Mouse (Mus musculus) heart, postnatal 0 days (tissue): ENCODE measurements around the gene Heg1. TPM values are rescaled to one million over a fixed set of nuclear protein-coding genes. Genes with fewer than 3 reads are reported as not detected.

Source experiments
- ATAC-seq: fragments of 200-750 bp; cut with Nextera tagmentation; 2 replicates; pipeline ENCODE4 v1.8.0; 2017; ENCODE audit warnings: low read depth, moderate number of reproducible peaks, moderate library complexity; ENCODE audit not compliant: insufficient read depth
- DNase-seq: peaks from one replicate; pipeline ENCODE4 v3.0.0-alpha.2; 2016; ENCODE audit warnings: low spot score
- H3K27ac ChIP-seq: fragments of 300-500 bp; sonication (generic); 2 replicates; pipeline ENCODE4 v1.5.1; 2014; ENCODE audit warnings: low read depth, mild to moderate bottlenecking
- H3K27me3 ChIP-seq: fragments of 300-500 bp; sonication (generic); 2 replicates; pipeline ENCODE4 v1.6.1; 2014; ENCODE audit warnings: low read length, mixed read lengths; ENCODE audit not compliant: control insufficient read depth, insufficient read depth
- H3K36me3 ChIP-seq: fragments of 300-500 bp; sonication (generic); replicated peaks from 2 replicates; pipeline ENCODE4 v1.6.1; 2014; ENCODE audit warnings: low read length, mixed read lengths; ENCODE audit not compliant: control insufficient read depth, insufficient read depth
- H3K4me1 ChIP-seq: fragments of 300-500 bp; sonication (generic); 2 replicates; pipeline ENCODE4 v1.6.1; 2014; ENCODE audit warnings: antibody characterized with exemption; ENCODE audit not compliant: control insufficient read depth, insufficient read depth
- H3K4me2 ChIP-seq: fragments of 300-500 bp; sonication (generic); 2 replicates; pipeline ENCODE4 v1.6.1; 2014; ENCODE audit warnings: low read depth, mild to moderate bottlenecking, low read length, moderate library complexity
- H3K4me3 ChIP-seq: fragments of 300-500 bp; sonication (generic); 2 replicates; pipeline ENCODE4 v1.5.1; 2014; ENCODE audit warnings: low read depth, low read length
- H3K9ac ChIP-seq: fragments of 300-500 bp; sonication (generic); replicated peaks from 2 replicates; pipeline ENCODE4 v1.6.1; 2014; ENCODE audit warnings: low read depth, low read length, mixed read lengths
- H3K9me3 ChIP-seq: fragments of 300-500 bp; sonication (generic); replicated peaks from 2 replicates; pipeline ENCODE4 v1.6.1; 2016; ENCODE audit warnings: low read length; ENCODE audit not compliant: control insufficient read depth
- CTCF ChIP-seq: IDR thresholded peaks from 2 replicates; pipeline ENCODE4 v1.5.1; 2016; ENCODE audit warnings: antibody characterized with exemption, control low read depth, low read depth
- EP300 ChIP-seq: IDR thresholded peaks from 2 replicates; pipeline ENCODE4 v1.6.1; 2016; ENCODE audit warnings: antibody characterized with exemption, low read depth
- WGBS: fragments of 180-500 bp; shearing (Covaris S2); extraction: QIAGEN DNeasy Blood & Tissue Kit; methylation state at CpG from one replicate; pipeline ENCODE4 v1.1.7; 2014; 5-methylcytosine and 5-hydroxymethylcytosine counted together
- polyA plus RNA-seq: library from polyadenylated mRNA; unstranded; fragments of >200 nt; fragmentation: Nextera tagmentation; extraction: Ambion mirVana; gene quantifications from 2 replicates; pipeline ENCODE4 v1.2.1, GENCODE M21; 2015
- total RNA-seq: library from RNA; depleted of rRNA; stranded (reverse); fragments of >200 nt; gene quantifications from 2 replicates; pipeline ENCODE4 v1.2.3, GENCODE M21; 2014; ENCODE audit warnings: low replicate concordance

The Heg1 gene
- total and polyA plus RNA-seq, 2 experiments from 2014 or later: 28.7 to 93.7 TPM

GRCm38 (mm10) chr16:33672643-33673042 is 11.5 kb upstream of the Heg1 start:
- H3K9ac ChIP-seq: no peak overlapping the region
- no peak for DNase-seq
- no peak for TF ChIP-seq EP300
- no peak for TF ChIP-seq CTCF
- 74% methylated on average over 4 of the region's 4 CpGs for WGBS
- no peaks in the 10 kb centered on the region for H3K27me3 ChIP-seq
- peaks cover 29% of the 10 kb centered on the region for H3K4me1 ChIP-seq
- H3K4me2 ChIP-seq: no peak overlapping the region
- H3K4me3 ChIP-seq: no peak overlapping the region
- no peaks in the 10 kb centered on the region for H3K9me3 ChIP-seq
- no peak for ATAC-seq
- H3K27ac ChIP-seq: no peak overlapping the region
- H3K36me3 ChIP-seq: no peaks in the 10 kb centered on the region

GRCm38 (mm10) chr16:33673530-33674109 is 10.6 kb upstream of the Heg1 start:
- no peak overlapping the region for H3K4me3 ChIP-seq
- 60% methylated on average over 14 of the region's 14 CpGs for WGBS
- H3K9ac ChIP-seq: no peak overlapping the region
- DNase-seq: no peak
- no peaks in the 10 kb centered on the region for H3K9me3 ChIP-seq
- ATAC-seq: no peak
- no peak overlapping the region for H3K27ac ChIP-seq
- H3K36me3 ChIP-seq: no peaks in the 10 kb centered on the region
- no peak for TF ChIP-seq EP300
- no peak for TF ChIP-seq CTCF
- H3K4me2 ChIP-seq: no peak overlapping the region
- no peaks in the 10 kb centered on the region for H3K27me3 ChIP-seq
- H3K4me1 ChIP-seq: peaks cover 32% of the 10 kb centered on the region

- 77% methylated on average over 10 of the region's 10 CpGs for WGBS
- Histone ChIP-seq H3K4me3 (no peak overlapping the region), H3K4me2 (no peak overlapping the region), H3K36me3 (no peaks in the 10 kb centered on the region), H3K27ac (peak overlapping the region; percentile 87), H3K27me3 (no peaks in the 10 kb centered on the region), H3K4me1 (peaks cover 29% of the 10 kb centered on the region), H3K9me3 (no peaks in the 10 kb centered on the region), H3K9ac (no peak overlapping the region)
- no peak for TF ChIP-seq EP300
- no peak for TF ChIP-seq CTCF
- ATAC-seq: no peak
- no peak for DNase-seq
Measured at GRCm38 (mm10) chr16:33675151-33675847, 8.9 kb upstream of the Heg1 start.

GRCm38 (mm10) chr16:33675848-33676184 is 8.4 kb upstream of the Heg1 start:
- Histone ChIP-seq H3K27ac (peak overlapping the region; percentile 87), H3K4me2 (no peak overlapping the region), H3K9ac (no peak overlapping the region), H3K9me3 (no peaks in the 10 kb centered on the region), H3K4me1 (peaks cover 24% of the 10 kb centered on the region), H3K27me3 (no peaks in the 10 kb centered on the region), H3K4me3 (no peak overlapping the region), H3K36me3 (no peaks in the 10 kb centered on the region)
- ATAC-seq (no peak), DNase-seq (no peak)
- TF ChIP-seq CTCF (no peak), EP300 (no peak)
- WGBS: 49% methylated on average over 3 of the region's 3 CpGs

- peaks cover 23% of the 10 kb centered on the region for H3K4me1 ChIP-seq
- H3K4me2 ChIP-seq: no peak overlapping the region
- TF ChIP-seq EP300 (peak; percentile 83), CTCF (no peak)
- no peak overlapping the region for H3K4me3 ChIP-seq
- no peaks in the 10 kb centered on the region for H3K36me3 ChIP-seq
- ATAC-seq (peak; percentile 87), DNase-seq (peak; percentile 94)
- WGBS: 23% methylated on average over 7 of the region's 7 CpGs
- no peaks in the 10 kb centered on the region for H3K27me3 ChIP-seq
- H3K9me3 ChIP-seq: no peaks in the 10 kb centered on the region
- H3K27ac ChIP-seq: peak overlapping the region; percentile 87
- 0 out of 2 replicates have a peak overlapping the region, but pooled peaks have one; percentile 26 for H3K9ac ChIP-seq
Measured at GRCm38 (mm10) chr16:33676347-33677312, 7.5 kb upstream of the Heg1 start.
